Mouse (Mus musculus): ENCODE data around the gene Vmn2r44. TPM values are rescaled to one million over a fixed set of nuclear protein-coding genes. Genes with fewer than 3 reads are reported as not detected.
"Not testable (repeated sequence)": the region's sequence is repeated elsewhere in the genome, so short reads cannot be mapped to it uniquely, and the experiment has no call there.

Vmn2r44 gene
- not detected for total RNA-seq (2021)
- long read RNA-seq, experiment 1 = 0 reads
- long read RNA-seq, experiment 2 = 0 reads

- not testable (repeated sequence) for DNase-seq (ENCODE audit: low spot score in 2 of 2)
Measured at GRCm38 (mm10) chr7:8383233-8383632, at the start of gene Vmn2r44. Vmn2r44 (minus strand) TSS chr7:8383333.

GRCm38 (mm10) chr7:8357879-8358278 is 25.3 kb downstream of the Vmn2r44 start:
- not testable (repeated sequence) for DNase-seq (ENCODE audit: low spot score in 2 of 2)

Other genes with a start within 250 kb of the Vmn2r44 start
- not detected for gene Vmn2r41, start 221.7 kb downstream of the Vmn2r44 start, total RNA-seq (2021)
- gene Vmn2r42, start 183.0 kb downstream of the Vmn2r44 start, total RNA-seq (2021) = not detected
- not detected for gene Vmn2r43, start 122.7 kb downstream of the Vmn2r44 start, total RNA-seq (2021)
- not detected for gene Vmn2r45, start 105.7 kb upstream of the Vmn2r44 start, total RNA-seq (2021)

Data from adrenal gland, postnatal 4 days (tissue).